Comparison of ENCODE assay signal across 15 mouse cellular contexts in the genomic region with DNA sequence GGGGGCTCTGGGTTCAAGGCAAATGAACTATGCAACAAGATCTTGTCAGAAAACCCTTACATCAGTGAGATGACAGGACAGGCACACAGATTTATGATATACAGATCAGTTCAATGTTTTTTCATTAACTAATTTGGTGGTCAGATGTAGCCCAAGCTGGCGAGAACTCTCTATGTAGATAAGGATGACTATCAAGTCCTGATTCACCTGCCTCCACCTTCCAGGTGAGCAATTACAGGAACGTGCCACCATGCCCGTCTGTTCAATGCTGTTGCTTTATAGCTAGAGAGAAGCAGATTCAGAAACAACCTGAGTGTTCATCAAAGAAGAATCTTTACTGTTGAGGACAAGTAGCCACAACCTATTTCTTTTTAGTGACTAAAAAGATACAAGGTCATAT.
"Had no signal": no experiment of that assay in that cellular context is flagged by ENCODE, and none has a peak within 500 bp of the region (broad histone marks: within the 10 kb centered on the region; RNA-seq: fewer than 3 reads in every experiment).

No protein-coding gene starts in this region.

- H3K4me2 ChIP-seq: limb, embryonic 13.5 days; midbrain, embryonic 12.5 days had no signal

- H3K27ac ChIP-seq: kidney, postnatal 0 days; limb, embryonic 13.5 days; liver, embryonic 14.5 days had no signal

- H3K4me3 ChIP-seq: limb, embryonic 13.5 days; midbrain, embryonic 12.5 days had no signal

- H3K27me3 ChIP-seq: limb, embryonic 13.5 days; midbrain, embryonic 12.5 days had no signal

- H3K9me3 ChIP-seq: midbrain, embryonic 12.5 days had no signal

- DNase-seq: kidney, adult 11 months; kidney, adult 9 months; kidney, postnatal 36 days; left cerebral cortex, postnatal 4 days; lung, adult 18-20 months; lung, postnatal 4 days; retina, postnatal 1 day; right cerebral cortex, postnatal 4 days; spleen, adult 18-20 months; thymus, adult 18-20 months; thymus, postnatal 14 days had no signal

- H3K9ac ChIP-seq: limb, embryonic 13.5 days; liver, embryonic 14.5 days; midbrain, embryonic 12.5 days had no signal

- H3K36me3 ChIP-seq: midbrain, embryonic 12.5 days had no signal
